Mouse (Mus musculus) heart, embryonic 11.5 days (tissue): ENCODE results near the gene Ces1f. TPM values are rescaled to one million over a fixed set of nuclear protein-coding genes. Genes with fewer than 3 reads are reported as not detected.

Experiments used
- ATAC-seq: fragments of 200-750 bp; cut with Nextera tagmentation; replicated peaks from 2 replicates; pipeline ENCODE4 v1.8.0; 2017; ENCODE audit warnings: moderate library complexity; ENCODE audit not compliant: insufficient number of reproducible peaks, low FRiP score, low TSS enrichment
- H3K27ac ChIP-seq: fragments of 300-500 bp; sonication (generic); 2 replicates; pipeline ENCODE4 v1.5.1; 2014; ENCODE audit warnings: mild to moderate bottlenecking, low read depth, low read length
- H3K27me3 ChIP-seq: fragments of 300-500 bp; sonication (generic); 2 replicates; pipeline ENCODE4 v1.6.1; 2014; ENCODE audit warnings: mild to moderate bottlenecking, low read length, mixed read lengths; ENCODE audit not compliant: control insufficient read depth, insufficient read depth
- H3K36me3 ChIP-seq: fragments of 300-500 bp; sonication (generic); 2 replicates; pipeline ENCODE4 v1.6.1; 2014; ENCODE audit warnings: mild to moderate bottlenecking, low read length, moderate library complexity, mixed read lengths; ENCODE audit not compliant: control insufficient read depth, insufficient read depth
- H3K4me1 ChIP-seq: fragments of 300-500 bp; sonication (generic); 2 replicates; pipeline ENCODE4 v1.6.1; 2014; ENCODE audit warnings: low read length; ENCODE audit not compliant: control insufficient read depth, insufficient read depth
- H3K4me2 ChIP-seq: fragments of 300-500 bp; sonication (generic); 2 replicates; pipeline ENCODE4 v1.6.1; 2014; ENCODE audit warnings: mild to moderate bottlenecking, moderate library complexity
- H3K4me3 ChIP-seq: fragments of 300-500 bp; sonication (generic); 2 replicates; pipeline ENCODE4 v1.5.1; 2014; ENCODE audit warnings: low read depth, low read length
- H3K9ac ChIP-seq: fragments of 300-500 bp; sonication (generic); 2 replicates; pipeline ENCODE4 v1.6.1; 2014; ENCODE audit warnings: mild to moderate bottlenecking, low read depth, low read length, moderate library complexity
- H3K9me3 ChIP-seq: fragments of 300-500 bp; sonication (generic); replicated peaks from 2 replicates; pipeline ENCODE4 v1.6.1; 2016; ENCODE audit warnings: low read length; ENCODE audit not compliant: control insufficient read depth
- WGBS: fragments of 180-500 bp; shearing (Covaris S2); extraction: QIAGEN DNeasy Blood & Tissue Kit; methylation state at CpG from one replicate; pipeline ENCODE4 v1.1.7; 2014; ENCODE audit not compliant: insufficient replicate concordance; 5-methylcytosine and 5-hydroxymethylcytosine counted together
- polyA plus RNA-seq: library from polyadenylated mRNA; unstranded; fragments of >200 nt; fragmentation: Nextera tagmentation; extraction: Ambion mirVana; gene quantifications from 2 replicates; pipeline ENCODE4 v1.2.1, GENCODE M21; 2014

Gene Ces1f
- not detected in 2 replicates for polyA plus RNA-seq

- Histone ChIP-seq H3K9ac (no peak within 1 kb of the TSS), H3K4me2 (no peak within 1 kb of the TSS), H3K9me3 (no peaks in the 10 kb centered on the region), H3K27ac (no peak within 1 kb of the TSS), H3K4me1 (no peaks in the 10 kb centered on the region), H3K4me3 (no peak within 1 kb of the TSS), H3K27me3 (no peaks in the 10 kb centered on the region), H3K36me3 (no peaks in the 10 kb centered on the region)
- 73% methylated on average over 1 of the region's 1 CpGs for WGBS
- no peak for ATAC-seq
These were observed at the start of gene Ces1f for GRCm38 (mm10) chr8:93279556-93279955. TSS of gene Ces1f (minus strand) at chr8:93279747.

GRCm38 (mm10) chr8:93325123-93325522, 45.6 kb upstream of the Ces1f start:
- H3K4me3 ChIP-seq, result no peak overlapping the region
- H3K27ac ChIP-seq, result no peak overlapping the region
- 69% methylated on average over 2 of the region's 2 CpGs for WGBS
- no peak overlapping the region for H3K9ac ChIP-seq
- H3K4me2 ChIP-seq, result no peak overlapping the region
- no peaks in the 10 kb centered on the region for H3K36me3 ChIP-seq
- no peak for ATAC-seq
- H3K27me3 ChIP-seq, result no peaks in the 10 kb centered on the region
- no peaks in the 10 kb centered on the region for H3K9me3 ChIP-seq
- H3K4me1 ChIP-seq, result no peaks in the 10 kb centered on the region

GRCm38 (mm10) chr8:93317031-93317430, 37.5 kb upstream of the Ces1f start:
- 77% methylated on average over 2 of the region's 2 CpGs for WGBS
- no peak overlapping the region for H3K4me2 ChIP-seq
- H3K9ac ChIP-seq, result no peak overlapping the region

GRCm38 (mm10) chr8:93315557-93315956, 36.0 kb upstream of the Ces1f start:
- Histone ChIP-seq H3K27me3 (no peaks in the 10 kb centered on the region), H3K9ac (no peak overlapping the region), H3K9me3 (no peaks in the 10 kb centered on the region), H3K36me3 (no peaks in the 10 kb centered on the region), H3K4me3 (no peak overlapping the region), H3K4me2 (no peak overlapping the region), H3K27ac (no peak overlapping the region), H3K4me1 (no peaks in the 10 kb centered on the region)
- ATAC-seq, result no peak
- whole genome bisulfite sequencing, result 80% methylated on average over 2 of the region's 2 CpGs

More at GRCm38 (mm10) chr8:93317031-93317430, 37.5 kb upstream of the Ces1f start:
- Histone ChIP-seq H3K4me3 (no peak overlapping the region), H3K27me3 (no peaks in the 10 kb centered on the region), H3K4me1 (no peaks in the 10 kb centered on the region), H3K36me3 (no peaks in the 10 kb centered on the region), H3K27ac (no peak overlapping the region), H3K9me3 (no peaks in the 10 kb centered on the region)
- no peak for ATAC-seq

- H3K4me1 ChIP-seq, result no peaks in the 10 kb centered on the region
- no peak overlapping the region for H3K4me3 ChIP-seq
- H3K27ac ChIP-seq, result no peak overlapping the region
- no peaks in the 10 kb centered on the region for H3K27me3 ChIP-seq
- H3K4me2 ChIP-seq, result no peak overlapping the region
- H3K36me3 ChIP-seq, result no peaks in the 10 kb centered on the region
- no peak for ATAC-seq
- H3K9me3 ChIP-seq, result no peaks in the 10 kb centered on the region
- H3K9ac ChIP-seq, result no peak overlapping the region
- WGBS, result 72% methylated on average over 2 of the region's 2 CpGs
These were observed 4.3 kb upstream of the Ces1f start for GRCm38 (mm10) chr8:93283896-93284295.

- no peak overlapping the region for H3K4me2 ChIP-seq
- no peak overlapping the region for H3K9ac ChIP-seq
- H3K9me3 ChIP-seq, result no peaks in the 10 kb centered on the region
- no peaks in the 10 kb centered on the region for H3K36me3 ChIP-seq
- H3K4me1 ChIP-seq, result no peaks in the 10 kb centered on the region
- H3K27me3 ChIP-seq, result no peaks in the 10 kb centered on the region
- 78% methylated on average over 3 of the region's 3 CpGs for WGBS
- no peak for ATAC-seq
- H3K27ac ChIP-seq, result no peak overlapping the region
- no peak overlapping the region for H3K4me3 ChIP-seq
These were observed 2.8 kb upstream of the Ces1f start for GRCm38 (mm10) chr8:93282349-93282748.

GRCm38 (mm10) chr8:93278176-93278805, 1.3 kb downstream of the Ces1f start:
- H3K4me3 ChIP-seq, result no peak overlapping the region
- H3K27ac ChIP-seq, result no peak overlapping the region
- 72% methylated on average over 4 of the region's 4 CpGs for WGBS
- no peaks in the 10 kb centered on the region for H3K9me3 ChIP-seq
- no peaks in the 10 kb centered on the region for H3K4me1 ChIP-seq
- H3K9ac ChIP-seq, result no peak overlapping the region
- no peaks in the 10 kb centered on the region for H3K36me3 ChIP-seq
- H3K27me3 ChIP-seq, result no peaks in the 10 kb centered on the region
- no peak overlapping the region for H3K4me2 ChIP-seq
- no peak for ATAC-seq

- Histone ChIP-seq H3K27ac (no peak overlapping the region), H3K9ac (no peak overlapping the region), H3K27me3 (no peaks in the 10 kb centered on the region), H3K4me2 (no peak overlapping the region), H3K4me1 (no peaks in the 10 kb centered on the region), H3K4me3 (no peak overlapping the region), H3K36me3 (no peaks in the 10 kb centered on the region), H3K9me3 (no peaks in the 10 kb centered on the region)
- whole genome bisulfite sequencing, result 79% methylated on average over 4 of the region's 4 CpGs
- no peak for ATAC-seq
These were observed 4.9 kb downstream of the Ces1f start for GRCm38 (mm10) chr8:93274609-93275008.

- no peak overlapping the region for H3K4me2 ChIP-seq
- H3K9ac ChIP-seq, result no peak overlapping the region
- H3K27me3 ChIP-seq, result no peaks in the 10 kb centered on the region
- no peak overlapping the region for H3K27ac ChIP-seq
- no peaks in the 10 kb centered on the region for H3K36me3 ChIP-seq
- no peaks in the 10 kb centered on the region for H3K9me3 ChIP-seq
- no peaks in the 10 kb centered on the region for H3K4me1 ChIP-seq
- no peak overlapping the region for H3K4me3 ChIP-seq
- 77% methylated on average over 3 of the region's 3 CpGs for WGBS
- ATAC-seq, result no peak
These were observed 6.2 kb downstream of the Ces1f start for GRCm38 (mm10) chr8:93273321-93273720.
